27 mouse cellular contexts compared by ENCODE assay signal in the genomic region with DNA sequence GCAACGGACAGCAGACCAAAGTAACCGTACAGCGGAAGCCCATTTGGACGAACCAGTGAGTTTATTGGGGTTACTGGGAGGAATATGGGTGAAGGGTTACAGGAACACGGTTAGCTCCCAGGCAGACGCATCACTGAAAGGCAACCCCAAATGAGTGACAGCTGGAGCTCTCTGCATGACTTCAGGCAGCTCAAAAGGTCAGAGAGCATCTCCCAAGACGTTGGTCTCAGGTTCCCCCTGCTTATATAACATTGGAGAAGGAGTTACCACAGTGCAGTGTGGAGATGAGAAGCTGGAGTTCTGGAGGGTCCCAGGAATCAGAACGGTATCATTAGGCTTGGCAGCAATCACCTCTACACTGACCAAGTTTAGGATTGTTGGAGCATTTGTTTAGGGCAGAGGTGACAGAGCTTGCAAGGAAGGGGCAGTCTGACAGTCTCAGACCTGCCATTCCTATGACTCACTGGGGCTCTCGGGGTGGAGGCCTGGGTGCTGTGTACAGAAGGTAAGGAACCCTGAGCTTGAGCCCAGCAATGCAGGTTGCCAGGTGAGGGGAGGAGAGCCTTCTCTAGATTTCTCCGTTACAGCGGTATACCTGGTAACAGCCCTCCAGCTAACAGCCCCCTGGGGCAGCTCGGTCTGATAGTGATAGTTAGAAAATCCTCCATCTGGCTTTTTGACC. TPM values are rescaled to one million over a fixed set of nuclear protein-coding genes. Genes with fewer than 3 reads are reported as not detected.
DNase-seq lines count a peak whose midpoint lies in the region; ATAC-seq and TF ChIP-seq lines count a peak whose summit lies in the region.
"Had no signal": no experiment of that assay in that cellular context is flagged by ENCODE, and none has a peak within 500 bp of the region (broad histone marks: within the 10 kb centered on the region; RNA-seq: fewer than 3 reads in every experiment).

No protein-coding gene starts in this region.

- H3K4me3 ChIP-seq in heart, postnatal 0 days (ENCODE audit: low read depth, low read length): no peak overlapping the region
- no peak overlapping the region for H3K4me3 ChIP-seq in heart, embryonic 11.5 days (ENCODE audit: low read depth, low read length)
- no peak overlapping the region for H3K4me3 ChIP-seq in stomach, embryonic 15.5 days (replicated peaks)
- H3K4me3 ChIP-seq in midbrain, embryonic 14.5 days (replicated peaks; ENCODE audit: low read depth, low read length): no peak overlapping the region
- no peak overlapping the region for H3K4me3 ChIP-seq in midbrain, embryonic 13.5 days (replicated peaks)
- H3K4me3 ChIP-seq: embryonic facial prominence, embryonic 15.5 days; forebrain, embryonic 15.5 days; heart, embryonic 12.5 days; layer of hippocampus, adult 2 months; limb, embryonic 12.5 days had no signal

- H3K36me3 ChIP-seq in heart, postnatal 0 days (replicated peaks; ENCODE audit: control insufficient read depth, insufficient read depth, low read length): no peaks in the 10 kb centered on the region
- H3K36me3 ChIP-seq in heart, embryonic 11.5 days (ENCODE audit: control insufficient read depth, insufficient read depth, low read length): no peaks in the 10 kb centered on the region
- no peaks in the 10 kb centered on the region for H3K36me3 ChIP-seq in stomach, embryonic 15.5 days
- no peaks in the 10 kb centered on the region for H3K36me3 ChIP-seq in midbrain, embryonic 14.5 days (ENCODE audit: control insufficient read depth, insufficient read depth, low read length)
- no peaks in the 10 kb centered on the region for H3K36me3 ChIP-seq in midbrain, embryonic 13.5 days
- H3K36me3 ChIP-seq: embryonic facial prominence, embryonic 15.5 days; forebrain, embryonic 15.5 days; heart, embryonic 12.5 days; limb, embryonic 12.5 days had no signal

- TF ChIP-seq CTCF in heart, postnatal 0 days (IDR thresholded peaks at IDR 0.05; ENCODE audit: low read depth): no peak

- ATAC-seq in heart, postnatal 0 days (ENCODE audit: insufficient read depth, low read depth): no peak
- ATAC-seq in heart, embryonic 11.5 days (replicated peaks; ENCODE audit: insufficient number of reproducible peaks, low FRiP score, low TSS enrichment): no peak
- ATAC-seq in stomach, embryonic 15.5 days (ENCODE audit: insufficient read depth, low FRiP score, low read depth): peak; percentile 56; the same call in 1 of the 2 replicates
- no peak for ATAC-seq in midbrain, embryonic 14.5 days (ENCODE audit: low FRiP score, low TSS enrichment)
- no peak for ATAC-seq in midbrain, embryonic 13.5 days
- ATAC-seq: activated CD4-positive, CD25-positive, alpha-beta regulatory T cell, adult 4 months; forebrain, embryonic 15.5 days; inflammation-experienced regulatory T-cells, adult 6 months; liver, postnatal 0 days had no signal

- no peak for DNase-seq in heart, postnatal 0 days (ENCODE audit: low spot score)
- DNase-seq in urinary bladder, postnatal 25 days (ENCODE audit: low spot score): peak; percentile 18
- no peak for DNase-seq in urinary bladder, postnatal 10 days (ENCODE audit: low spot score)
- DNase-seq in midbrain, embryonic 14.5 days: no peak
- DNase-seq: adrenal gland, postnatal 10 days; cerebellum, adult 2 months; cerebellum, postnatal 25 days; gastrocnemius, postnatal 36 days; kidney, postnatal 25 days; liver, postnatal 0 days; lung, postnatal 10 days; thymus, postnatal 14 days had no signal

- H3K27me3 ChIP-seq in heart, postnatal 0 days (ENCODE audit: control insufficient read depth, insufficient read depth, low read length): no peaks in the 10 kb centered on the region
- H3K27me3 ChIP-seq in heart, embryonic 11.5 days (ENCODE audit: control insufficient read depth, insufficient read depth, low read length): peaks cover 3% of the 10 kb centered on the region; the same call in 1 of the 2 replicates
- H3K27me3 ChIP-seq in stomach, embryonic 15.5 days (replicated peaks): no peaks in the 10 kb centered on the region
- no peaks in the 10 kb centered on the region for H3K27me3 ChIP-seq in midbrain, embryonic 14.5 days (ENCODE audit: control insufficient read depth, insufficient read depth, low read length)
- H3K27me3 ChIP-seq in midbrain, embryonic 13.5 days: no peaks in the 10 kb centered on the region
- H3K27me3 ChIP-seq: embryonic facial prominence, embryonic 15.5 days; forebrain, embryonic 15.5 days; heart, embryonic 12.5 days; limb, embryonic 12.5 days had no signal

- H3K27ac ChIP-seq in heart, postnatal 0 days (ENCODE audit: low read depth): 0 out of 2 replicates have a peak overlapping the region, but pooled peaks have one; percentile 6
- no peak overlapping the region for H3K27ac ChIP-seq in heart, embryonic 11.5 days (ENCODE audit: low read depth, low read length)
- H3K27ac ChIP-seq in stomach, embryonic 15.5 days: no peak overlapping the region
- H3K27ac ChIP-seq in midbrain, embryonic 14.5 days (replicated peaks; ENCODE audit: low read depth, low read length): no peak overlapping the region
- no peak overlapping the region for H3K27ac ChIP-seq in midbrain, embryonic 13.5 days
- H3K27ac ChIP-seq: embryonic facial prominence, embryonic 15.5 days; forebrain, embryonic 15.5 days; hindbrain, embryonic 14.5 days; layer of hippocampus, adult 2 months; limb, embryonic 12.5 days had no signal

- H3K4me1 ChIP-seq in heart, postnatal 0 days (ENCODE audit: control insufficient read depth, insufficient read depth): no peaks in the 10 kb centered on the region
- no peaks in the 10 kb centered on the region for H3K4me1 ChIP-seq in heart, embryonic 11.5 days (ENCODE audit: control insufficient read depth, insufficient read depth, low read length)
- H3K4me1 ChIP-seq in stomach, embryonic 15.5 days: no peaks in the 10 kb centered on the region
- 0 out of 2 replicates have a peak, but pooled peaks cover 5% of the 10 kb centered on the region for H3K4me1 ChIP-seq in midbrain, embryonic 14.5 days (ENCODE audit: control insufficient read depth, insufficient read depth, low read length)
- H3K4me1 ChIP-seq in midbrain, embryonic 13.5 days (replicated peaks): peaks cover 4% of the 10 kb centered on the region
- H3K4me1 ChIP-seq: embryonic facial prominence, embryonic 15.5 days; forebrain, embryonic 15.5 days; heart, embryonic 12.5 days had no signal

- no peaks in the 10 kb centered on the region for H3K9me3 ChIP-seq in heart, postnatal 0 days (replicated peaks; ENCODE audit: control insufficient read depth, low read length)
- H3K9me3 ChIP-seq in heart, embryonic 11.5 days (replicated peaks; ENCODE audit: control insufficient read depth, low read length): no peaks in the 10 kb centered on the region; the same call in 1 of the 2 replicates
- no peaks in the 10 kb centered on the region for H3K9me3 ChIP-seq in stomach, embryonic 15.5 days
- H3K9me3 ChIP-seq in midbrain, embryonic 14.5 days (ENCODE audit: control insufficient read depth, low read length): no peaks in the 10 kb centered on the region
- 0 out of 2 replicates have a peak, but pooled peaks cover 3% of the 10 kb centered on the region for H3K9me3 ChIP-seq in midbrain, embryonic 13.5 days
- H3K9me3 ChIP-seq: embryonic facial prominence, embryonic 15.5 days; forebrain, embryonic 15.5 days; heart, embryonic 12.5 days had no signal

- no peak overlapping the region for H3K9ac ChIP-seq in heart, postnatal 0 days (replicated peaks; ENCODE audit: low read depth, low read length)
- no peak overlapping the region for H3K9ac ChIP-seq in heart, embryonic 11.5 days (ENCODE audit: low read depth, low read length)
- H3K9ac ChIP-seq in stomach, embryonic 15.5 days: no peak overlapping the region
- H3K9ac ChIP-seq in midbrain, embryonic 14.5 days (replicated peaks; ENCODE audit: low read length): no peak overlapping the region
- H3K9ac ChIP-seq in midbrain, embryonic 13.5 days (replicated peaks): no peak overlapping the region
- H3K9ac ChIP-seq: embryonic facial prominence, embryonic 15.5 days; forebrain, embryonic 15.5 days; heart, embryonic 12.5 days; hindbrain, embryonic 14.5 days; limb, embryonic 12.5 days; liver, postnatal 0 days had no signal

- TF ChIP-seq EP300 in heart, postnatal 0 days (IDR thresholded peaks at IDR 0.05; ENCODE audit: low read depth): no peak

- 62% methylated on average over 12 of the region's 12 CpGs for WGBS in heart, postnatal 0 days
- 52% methylated on average over 12 of the region's 12 CpGs for WGBS in heart, embryonic 11.5 days (ENCODE audit: insufficient replicate concordance)
- WGBS in stomach, embryonic 15.5 days: 58% methylated on average over 12 of the region's 12 CpGs
- 60% methylated on average over 12 of the region's 12 CpGs for WGBS in midbrain, embryonic 14.5 days
- 67% methylated on average over 12 of the region's 12 CpGs for WGBS in midbrain, embryonic 13.5 days

- H3K4me2 ChIP-seq in heart, postnatal 0 days (ENCODE audit: low read depth, low read length): no peak overlapping the region
- H3K4me2 ChIP-seq in heart, embryonic 11.5 days: no peak overlapping the region
- H3K4me2 ChIP-seq in stomach, embryonic 15.5 days: no peak overlapping the region
- no peak overlapping the region for H3K4me2 ChIP-seq in midbrain, embryonic 14.5 days (ENCODE audit: low read length)
- no peak overlapping the region for H3K4me2 ChIP-seq in midbrain, embryonic 13.5 days (replicated peaks)
- H3K4me2 ChIP-seq: embryonic facial prominence, embryonic 15.5 days; forebrain, embryonic 15.5 days; heart, embryonic 12.5 days; hindbrain, embryonic 14.5 days; limb, embryonic 12.5 days; liver, embryonic 11.5 days; midbrain, embryonic 11.5 days had no signal

RNA-seq across cellular contexts. Expression of gene Oprd1, which starts 12.8 kb away (rescaled TPM):
- total RNA-seq in heart, postnatal 0 days (2014; rRNA removed; ENCODE audit: low replicate concordance): 0.93 and 1.1 TPM in 2 replicates
- polyA plus RNA-seq in heart, postnatal 0 days (2015; fragmentation: Nextera tagmentation; extraction: Ambion mirVana): 0.37 and 0.70 TPM in 2 replicates
- polyA plus RNA-seq in heart, embryonic 11.5 days (2014; fragmentation: Nextera tagmentation; extraction: Ambion mirVana): 0.53 and 1.3 TPM in 2 replicates
- 0.27 and 0.30 TPM in 2 replicates for polyA plus RNA-seq in stomach, embryonic 15.5 days (2015; fragmentation: Nextera tagmentation; extraction: Ambion mirVana)
- polyA plus RNA-seq in midbrain, embryonic 14.5 days (2014; fragmentation: Nextera tagmentation; extraction: Ambion mirVana): 0.08 and 0.15 TPM in 2 replicates
- 0.09 and 0.24 TPM in 2 replicates for polyA plus RNA-seq in midbrain, embryonic 13.5 days (2015; fragmentation: Nextera tagmentation; extraction: Ambion mirVana)
- total RNA-seq: gastrocnemius, postnatal 36 days; megakaryocyte progenitor cell, adult 5-6 weeks; monocyte, adult 5-6 weeks had no signal
- polyA plus RNA-seq: activated CD4-positive, CD25-positive, alpha-beta regulatory T cell, adult 4 months; inflammation-experienced regulatory T-cells, adult 6 months; liver, postnatal 0 days had no signal

RNA-seq across cellular contexts. Expression of gene Ythdf2, which starts 55.0 kb away (rescaled TPM):
- 28.7 and 43.3 TPM in 2 replicates for total RNA-seq in heart, postnatal 0 days (2014; rRNA removed; ENCODE audit: low replicate concordance)
- polyA plus RNA-seq in heart, postnatal 0 days (2015; fragmentation: Nextera tagmentation; extraction: Ambion mirVana): 48.1 and 52.4 TPM in 2 replicates
- 72.5 and 77.9 TPM in 2 replicates for polyA plus RNA-seq in heart, embryonic 11.5 days (2014; fragmentation: Nextera tagmentation; extraction: Ambion mirVana)
- 73.3 and 79.5 TPM in 2 replicates for polyA plus RNA-seq in stomach, embryonic 15.5 days (2015; fragmentation: Nextera tagmentation; extraction: Ambion mirVana)
- 130 and 169 TPM in 2 replicates for polyA plus RNA-seq in midbrain, embryonic 14.5 days (2014; fragmentation: Nextera tagmentation; extraction: Ambion mirVana)
- polyA plus RNA-seq in midbrain, embryonic 13.5 days (2015; fragmentation: Nextera tagmentation; extraction: Ambion mirVana): 146 and 149 TPM in 2 replicates
